Mouse (Mus musculus): ENCODE measurements around the gene Nfkbiz. TPM values are rescaled to one million over a fixed set of nuclear protein-coding genes. Genes with fewer than 3 reads are reported as not detected.

The Nfkbiz gene
- polyA plus RNA-seq, 2 experiments from 2014 or later: 28.6 to 30.5 TPM

GRCm38 (mm10) chr16:55832040-55832439 lies 6.7 kb downstream of the Nfkbiz start:
- ATAC-seq: no peak

GRCm38 (mm10) chr16:55831451-55831850 lies 7.2 kb downstream of the Nfkbiz start:
- ATAC-seq: no peak

- ATAC-seq: no peak
Measured at GRCm38 (mm10) chr16:55823398-55824155, 15.1 kb downstream of the Nfkbiz start.

GRCm38 (mm10) chr16:55822741-55823397 lies 15.8 kb downstream of the Nfkbiz start:
- no peak for ATAC-seq

- ATAC-seq: peak; percentile 68
Measured at GRCm38 (mm10) chr16:55821997-55822740, 16.5 kb downstream of the Nfkbiz start.

- ATAC-seq: peak; percentile 3
Measured at GRCm38 (mm10) chr16:55821571-55821981, 17.1 kb downstream of the Nfkbiz start.

- peak; percentile 25 for ATAC-seq
Measured at GRCm38 (mm10) chr16:55820916-55821570, 17.7 kb downstream of the Nfkbiz start.

GRCm38 (mm10) chr16:55820161-55820915 lies 18.4 kb downstream of the Nfkbiz start:
- ATAC-seq: peak; percentile 37

GRCm38 (mm10) chr16:55819186-55819861 lies 19.4 kb downstream of the Nfkbiz start:
- no peak for ATAC-seq

GRCm38 (mm10) chr16:55817717-55818515 lies 20.8 kb downstream of the Nfkbiz start:
- no peak for ATAC-seq

- no peak for ATAC-seq
Measured at GRCm38 (mm10) chr16:55816202-55816941, 22.3 kb downstream of the Nfkbiz start.

- no peak for ATAC-seq
Measured at GRCm38 (mm10) chr16:55815466-55815865, 23.2 kb downstream of the Nfkbiz start.

GRCm38 (mm10) chr16:55814686-55815085 lies 24.0 kb downstream of the Nfkbiz start:
- no peak for ATAC-seq

- ATAC-seq: no peak
Measured at GRCm38 (mm10) chr16:55813916-55814315, 24.8 kb downstream of the Nfkbiz start.

- ATAC-seq: no peak
Measured at GRCm38 (mm10) chr16:55811792-55812191, 26.9 kb downstream of the Nfkbiz start.

GRCm38 (mm10) chr16:55809779-55810514 lies 28.8 kb downstream of the Nfkbiz start:
- ATAC-seq: no peak

GRCm38 (mm10) chr16:55809345-55809744 lies 29.4 kb downstream of the Nfkbiz start:
- peak; percentile 7 for ATAC-seq

- ATAC-seq: no peak
Measured at GRCm38 (mm10) chr16:55807505-55807932, 31.2 kb downstream of the Nfkbiz start.

- ATAC-seq: no peak
Measured at GRCm38 (mm10) chr16:55804799-55805198, 33.9 kb downstream of the Nfkbiz start.
